Mouse (Mus musculus) forebrain, embryonic 14.5 days (tissue): ENCODE data around the gene Draxin. TPM values are rescaled to one million over a fixed set of nuclear protein-coding genes. Genes with fewer than 3 reads are reported as not detected.

ENCODE experiments used
- ATAC-seq: fragments of 200-750 bp; cut with Nextera tagmentation; 2 replicates; pipeline ENCODE4 v1.8.0; 2017; ENCODE audit warnings: mild to moderate bottlenecking, moderate library complexity
- DNase-seq: peaks from one replicate; pipeline ENCODE4 v3.0.0-alpha.2; 2015; ENCODE audit warnings: low spot score
- H3K27ac ChIP-seq: fragments of 300-500 bp; sonication (generic); 2 replicates; pipeline ENCODE4 v1.5.1; 2014; ENCODE audit warnings: low read depth, mild to moderate bottlenecking, control low read depth, low read length, moderate library complexity
- H3K27me3 ChIP-seq: fragments of 300-500 bp; sonication (generic); replicated peaks from 2 replicates; pipeline ENCODE4 v1.6.1; 2014; ENCODE audit warnings: low read length, control low read depth, mixed read lengths; ENCODE audit not compliant: control insufficient read depth, insufficient read depth
- H3K36me3 ChIP-seq: fragments of 300-500 bp; sonication (generic); 2 replicates; pipeline ENCODE4 v1.6.1; 2014; ENCODE audit warnings: low read length, control low read depth; ENCODE audit not compliant: control insufficient read depth, insufficient read depth
- H3K4me1 ChIP-seq: fragments of 300-500 bp; sonication (generic); 2 replicates; pipeline ENCODE4 v1.6.1; 2014; ENCODE audit warnings: antibody characterized with exemption, low read length, control low read depth; ENCODE audit not compliant: control insufficient read depth, insufficient read depth
- H3K4me2 ChIP-seq: fragments of 300-500 bp; sonication (generic); 2 replicates; pipeline ENCODE4 v1.6.1; 2014; ENCODE audit warnings: mild to moderate bottlenecking, control low read depth, low read length
- H3K4me3 ChIP-seq: fragments of 300-500 bp; sonication (generic); 2 replicates; pipeline ENCODE4 v1.5.1; 2014; ENCODE audit warnings: low read depth, low read length, control low read depth
- H3K9ac ChIP-seq: fragments of 300-500 bp; sonication (generic); 2 replicates; pipeline ENCODE4 v1.6.1; 2014; ENCODE audit warnings: mild to moderate bottlenecking, low read length, control low read depth, moderate library complexity
- H3K9me3 ChIP-seq: fragments of 300-500 bp; sonication (generic); replicated peaks from 2 replicates; pipeline ENCODE4 v1.6.1; 2016; ENCODE audit warnings: low read length, control low read depth, mixed read lengths; ENCODE audit not compliant: control insufficient read depth
- WGBS: fragments of 180-500 bp; shearing (Covaris S2); extraction: QIAGEN DNeasy Blood & Tissue Kit; methylation state at CpG from one replicate; pipeline ENCODE4 v1.1.7; 2014; 5-methylcytosine and 5-hydroxymethylcytosine counted together
- polyA plus RNA-seq: library from polyadenylated mRNA; unstranded; fragments of >200 nt; fragmentation: Nextera tagmentation; extraction: Ambion mirVana; gene quantifications from 2 replicates; pipeline ENCODE4 v1.2.1, GENCODE M21; 2014

The Draxin gene
- polyA plus RNA-seq, 1 experiment from 2014 or later = 18.8 TPM

DNA sequence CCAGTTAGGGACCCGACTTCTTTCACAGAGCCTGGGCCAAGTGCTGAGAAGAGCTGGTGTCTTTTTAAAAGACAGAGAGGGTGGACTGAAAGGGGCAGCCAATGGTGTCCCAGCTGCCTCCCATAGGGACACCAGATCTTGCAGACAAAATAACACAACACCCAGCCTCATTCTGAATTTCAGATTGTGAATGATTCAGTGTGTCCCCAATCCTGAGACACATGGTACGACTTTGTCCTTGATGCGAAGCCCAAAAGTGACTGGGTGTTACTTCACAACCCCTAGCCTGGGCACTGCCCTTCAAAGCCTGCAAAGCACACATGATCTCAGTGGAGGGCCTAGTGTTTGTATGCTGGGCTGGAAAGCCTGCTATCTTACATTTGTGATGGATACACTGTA lies 44.6 kb downstream of the Draxin start:
- DNase-seq = no peak
- H3K9ac ChIP-seq = no peak overlapping the region
- no peak overlapping the region for H3K4me2 ChIP-seq
- no peak overlapping the region for H3K4me3 ChIP-seq
- ATAC-seq = no peak
- H3K4me1 ChIP-seq = peaks cover 14% of the 10 kb centered on the region
- H3K36me3 ChIP-seq = no peaks in the 10 kb centered on the region
- H3K27ac ChIP-seq = no peak overlapping the region
- WGBS = 79% methylated on average over 3 of the region's 3 CpGs
- H3K9me3 ChIP-seq = no peaks in the 10 kb centered on the region
- no peaks in the 10 kb centered on the region for H3K27me3 ChIP-seq

- 44% methylated on average over 10 of the region's 10 CpGs for WGBS
- ATAC-seq = no peak
- H3K4me3 ChIP-seq = no peak overlapping the region
- no peak overlapping the region for H3K9ac ChIP-seq
- H3K4me1 ChIP-seq = peaks cover 14% of the 10 kb centered on the region
- no peaks in the 10 kb centered on the region for H3K9me3 ChIP-seq
- H3K27me3 ChIP-seq = no peaks in the 10 kb centered on the region
- no peak overlapping the region for H3K27ac ChIP-seq
- H3K36me3 ChIP-seq = no peaks in the 10 kb centered on the region
- no peak overlapping the region for H3K4me2 ChIP-seq
- DNase-seq = no peak
Measured at GRCm38 (mm10) chr4:148085131-148085906, 45.2 kb downstream of the Draxin start.

- 15% methylated on average over 7 of the region's 8 CpGs for WGBS
- DNase-seq (no peak), ATAC-seq (no peak)
- Histone ChIP-seq H3K4me1 (peaks cover 14% of the 10 kb centered on the region), H3K4me3 (no peak overlapping the region), H3K36me3 (no peaks in the 10 kb centered on the region), H3K27ac (no peak overlapping the region), H3K4me2 (no peak overlapping the region), H3K9me3 (no peaks in the 10 kb centered on the region), H3K9ac (no peak overlapping the region), H3K27me3 (no peaks in the 10 kb centered on the region)
Measured at GRCm38 (mm10) chr4:148084261-148084714, 46.2 kb downstream of the Draxin start.

DNA sequence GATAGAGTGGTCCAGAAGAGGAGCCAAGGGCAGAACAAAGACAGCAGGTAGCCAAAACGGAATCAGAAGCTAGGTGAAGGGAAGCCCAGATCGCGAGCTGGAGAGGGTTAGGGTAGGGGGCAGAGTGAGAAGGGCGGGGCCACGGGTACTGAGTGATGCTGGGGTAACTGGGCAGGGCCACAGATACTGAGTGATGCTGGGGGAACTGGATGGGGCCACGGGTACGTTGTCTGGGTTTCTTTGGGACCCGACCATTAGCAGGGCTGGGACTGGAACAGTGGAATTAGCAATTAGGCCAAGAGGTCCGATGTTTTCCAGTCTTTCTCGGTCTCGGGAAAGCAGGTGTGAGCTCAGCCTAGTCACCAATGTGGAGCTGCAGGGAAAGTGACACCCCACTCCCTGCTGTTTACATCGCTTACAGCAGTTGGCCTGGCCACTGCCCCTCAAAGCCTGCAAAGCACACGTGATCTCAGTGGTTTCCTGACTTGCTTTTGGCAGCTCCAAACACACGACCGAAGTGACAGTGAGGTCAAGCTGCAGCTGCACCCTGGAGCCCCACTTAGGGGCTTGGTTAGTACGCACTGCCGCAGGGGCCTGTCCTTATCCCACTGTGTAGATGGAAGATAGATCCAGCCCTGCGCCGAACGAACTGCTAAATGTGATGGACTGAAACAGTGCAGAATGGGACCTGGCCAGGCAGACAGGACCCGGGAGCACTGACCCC lies 47.2 kb downstream of the Draxin start:
- ATAC-seq = no peak

GRCm38 (mm10) chr4:148082257-148083044 lies 48.0 kb downstream of the Draxin start:
- Histone ChIP-seq H3K9me3 (no peaks in the 10 kb centered on the region), H3K27me3 (no peaks in the 10 kb centered on the region), H3K4me3 (no peak overlapping the region), H3K9ac (no peak overlapping the region), H3K4me2 (no peak overlapping the region), H3K27ac (no peak overlapping the region), H3K36me3 (no peaks in the 10 kb centered on the region), H3K4me1 (peaks cover 7% of the 10 kb centered on the region)
- DNase-seq (peak; percentile 61), ATAC-seq (no peak)
- 51% methylated on average over 12 of the region's 12 CpGs for WGBS

More for the DNA sequence above, 47.2 kb downstream of the Draxin start:
- no peak overlapping the region for H3K27ac ChIP-seq
- H3K36me3 ChIP-seq = no peaks in the 10 kb centered on the region
- 71% methylated on average over 21 of the region's 21 CpGs for WGBS
- no peak overlapping the region for H3K4me3 ChIP-seq
- H3K27me3 ChIP-seq = no peaks in the 10 kb centered on the region
- peaks cover 14% of the 10 kb centered on the region for H3K4me1 ChIP-seq
- H3K4me2 ChIP-seq = no peak overlapping the region
- H3K9ac ChIP-seq = no peak overlapping the region
- H3K9me3 ChIP-seq = no peaks in the 10 kb centered on the region
- no peak for DNase-seq

GRCm38 (mm10) chr4:148081201-148081600 lies 49.3 kb downstream of the Draxin start:
- ATAC-seq = no peak

GRCm38 (mm10) chr4:148080597-148080973 lies 49.9 kb downstream of the Draxin start:
- Histone ChIP-seq H3K4me1 (no peaks in the 10 kb centered on the region), H3K27ac (no peak overlapping the region), H3K27me3 (no peaks in the 10 kb centered on the region), H3K9ac (no peak overlapping the region), H3K4me2 (no peak overlapping the region), H3K36me3 (no peaks in the 10 kb centered on the region), H3K4me3 (no peak overlapping the region), H3K9me3 (no peaks in the 10 kb centered on the region)
- DNase-seq = no peak
- WGBS = 93% methylated on average over 1 of the region's 1 CpGs
- ATAC-seq = no peak

More at GRCm38 (mm10) chr4:148081201-148081600, 49.3 kb downstream of the Draxin start:
- no peak overlapping the region for H3K4me3 ChIP-seq
- no peaks in the 10 kb centered on the region for H3K36me3 ChIP-seq
- H3K27ac ChIP-seq = no peak overlapping the region
- WGBS = 94% methylated on average over 10 of the region's 10 CpGs
- H3K9ac ChIP-seq = no peak overlapping the region
- H3K9me3 ChIP-seq = no peaks in the 10 kb centered on the region
- DNase-seq = no peak
- H3K27me3 ChIP-seq = no peaks in the 10 kb centered on the region
- H3K4me2 ChIP-seq = no peak overlapping the region
- H3K4me1 ChIP-seq = no peaks in the 10 kb centered on the region

DNA sequence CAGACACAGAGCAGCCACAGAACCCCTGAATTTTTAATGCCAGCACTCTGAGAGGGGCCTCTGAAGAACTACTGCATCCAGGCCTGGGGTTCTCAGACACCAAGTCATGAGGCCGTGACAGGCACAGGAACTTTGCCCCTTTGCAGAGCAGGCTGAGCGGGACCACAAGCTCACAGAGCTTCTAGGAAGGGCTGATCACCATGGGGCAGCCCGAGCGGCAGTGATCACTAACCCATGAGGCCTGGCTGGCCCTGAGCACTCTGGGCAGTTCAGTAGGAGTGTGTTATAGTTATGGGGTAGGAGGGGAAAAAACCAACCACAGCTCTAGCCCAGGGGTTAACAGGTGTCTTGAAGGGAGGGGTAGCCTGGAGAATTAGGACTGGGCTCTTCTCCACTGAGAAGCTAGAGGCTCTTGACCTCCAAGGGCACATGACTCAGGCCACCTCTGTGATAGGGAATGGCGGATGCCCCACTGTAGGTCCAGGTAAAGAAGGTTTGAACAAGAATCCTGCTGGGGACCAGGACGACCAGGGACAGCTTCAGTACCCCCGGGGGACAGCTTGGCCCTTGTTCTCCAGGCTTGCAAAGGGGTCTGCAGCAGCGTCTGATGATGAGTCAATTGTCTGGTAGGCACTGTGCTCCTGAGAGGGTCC lies 50.4 kb downstream of the Draxin start:
- H3K36me3 ChIP-seq = no peaks in the 10 kb centered on the region
- H3K9ac ChIP-seq = no peak overlapping the region
- no peak overlapping the region for H3K27ac ChIP-seq
- H3K4me2 ChIP-seq = no peak overlapping the region
- no peaks in the 10 kb centered on the region for H3K27me3 ChIP-seq
- 86% methylated on average over 8 of the region's 8 CpGs for WGBS
- no peaks in the 10 kb centered on the region for H3K9me3 ChIP-seq
- no peak for DNase-seq
- no peaks in the 10 kb centered on the region for H3K4me1 ChIP-seq
- H3K4me3 ChIP-seq = no peak overlapping the region
- no peak for ATAC-seq
